Mouse (Mus musculus) intestine, embryonic 14.5 days (tissue): Measurements from ENCODE around the gene Nrtn. TPM values are rescaled to one million over a fixed set of nuclear protein-coding genes. Genes with fewer than 3 reads are reported as not detected.

ENCODE experiments used
- ATAC-seq: fragments of 200-750 bp; cut with Nextera tagmentation; replicated peaks from 2 replicates; pipeline ENCODE4 v1.8.0; 2017; ENCODE audit warnings: low read depth, moderate number of reproducible peaks, moderate TSS enrichment, moderate library complexity; ENCODE audit not compliant: low FRiP score, low TSS enrichment
- DNase-seq: peaks from one replicate; pipeline ENCODE4 v3.0.0-alpha.2; 2018; ENCODE audit warnings: low spot score
- H3K27ac ChIP-seq: fragments of 300-500 bp; sonication (generic); 2 replicates; pipeline ENCODE4 v1.5.1; 2014; ENCODE audit warnings: low read depth, mild to moderate bottlenecking, control low read depth
- H3K27me3 ChIP-seq: fragments of 300-500 bp; sonication (generic); replicated peaks from 2 replicates; pipeline ENCODE4 v1.6.1; 2014; ENCODE audit warnings: low read length, control low read depth; ENCODE audit not compliant: control insufficient read depth, insufficient read depth
- H3K36me3 ChIP-seq: fragments of 300-500 bp; sonication (generic); 2 replicates; pipeline ENCODE4 v1.6.1; 2014; ENCODE audit warnings: low read length, control low read depth; ENCODE audit not compliant: control insufficient read depth, insufficient read depth
- H3K4me1 ChIP-seq: fragments of 300-500 bp; sonication (generic); replicated peaks from 2 replicates; pipeline ENCODE4 v1.6.1; 2014; ENCODE audit warnings: low read length, control low read depth, mixed read lengths; ENCODE audit not compliant: control insufficient read depth, insufficient read depth
- H3K4me2 ChIP-seq: fragments of 300-500 bp; sonication (generic); 2 replicates; pipeline ENCODE4 v1.6.1; 2014; ENCODE audit warnings: low read length
- H3K4me3 ChIP-seq: fragments of 300-500 bp; sonication (generic); 2 replicates; pipeline ENCODE4 v1.5.1; 2014; ENCODE audit warnings: low read depth, low read length, control low read depth, mixed read lengths
- H3K9ac ChIP-seq: fragments of 300-500 bp; sonication (generic); 2 replicates; pipeline ENCODE4 v1.6.1; 2014; ENCODE audit warnings: mild to moderate bottlenecking, low read length
- H3K9me3 ChIP-seq: fragments of 300-500 bp; sonication (generic); 2 replicates; pipeline ENCODE4 v1.6.1; 2016; ENCODE audit warnings: low read length, control low read depth; ENCODE audit not compliant: control insufficient read depth
- WGBS: fragments of 180-500 bp; shearing (Covaris S2); extraction: QIAGEN DNeasy Blood & Tissue Kit; methylation state at CpG from one replicate; pipeline ENCODE4 v1.1.7; 2014; 5-methylcytosine and 5-hydroxymethylcytosine counted together
- polyA plus RNA-seq: library from polyadenylated mRNA; unstranded; fragments of >200 nt; fragmentation: Nextera tagmentation; extraction: Ambion mirVana; gene quantifications from 2 replicates; pipeline ENCODE4 v1.2.1, GENCODE M21; 2014

Nrtn gene
- polyA plus RNA-seq, 1 experiment from 2014 or later = 15.6 TPM

DNA sequence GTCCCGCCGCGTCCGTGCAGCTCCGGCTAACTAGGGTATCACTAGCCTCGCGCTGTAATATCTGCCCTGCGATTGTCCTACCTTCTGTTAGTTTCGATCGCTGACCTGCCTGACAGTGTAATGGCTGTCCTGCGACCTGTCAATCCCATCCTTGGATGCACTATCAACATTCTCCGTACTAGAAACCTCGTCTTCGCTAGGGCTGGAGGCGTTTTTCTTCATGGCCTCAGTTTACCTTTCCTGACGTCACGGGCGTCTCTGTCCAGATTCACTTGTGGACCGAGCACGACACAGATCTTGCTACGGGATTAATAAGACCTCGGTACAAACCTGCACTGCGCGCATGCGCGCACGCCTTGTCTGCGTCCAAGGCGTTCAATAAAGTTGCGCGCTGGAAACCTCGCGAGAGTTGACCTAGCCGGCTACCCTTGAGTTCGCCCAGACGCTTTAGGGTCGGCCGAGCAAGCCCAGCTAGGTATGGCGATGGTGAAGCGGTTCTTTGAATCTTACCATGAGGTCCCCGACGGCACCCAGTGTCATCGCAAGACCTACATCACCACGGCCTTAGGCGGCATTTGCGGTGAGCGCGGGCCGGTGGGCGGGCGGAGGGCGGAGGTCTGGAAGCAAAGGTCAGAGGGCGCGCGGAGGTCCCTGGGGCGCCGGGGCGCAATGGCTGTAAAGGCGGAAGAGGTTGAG, 39.8 kb downstream of the Nrtn start, which contains the start of the genes Ndufa11 and Vmac:
Gene Ndufa11 (plus strand): TSS at position 405 of the 696 bp plus-strand sequence.
Gene Vmac (minus strand): TSS at position 660 of the 696 bp plus-strand sequence.
- H3K4me1 ChIP-seq = peaks cover 19% of the 10 kb centered on the region
- ATAC-seq (peak; percentile 76), DNase-seq (peak; percentile 99)
- H3K4me2 ChIP-seq = peak within 1 kb of the TSS; percentile 90
- H3K4me3 ChIP-seq = peak within 1 kb of the TSS; percentile 71
- under 1% methylated on average over 59 of the region's 59 CpGs for WGBS
- H3K9ac ChIP-seq = peak within 1 kb of the TSS; percentile 95
- H3K9me3 ChIP-seq = no peaks in the 10 kb centered on the region
- peak within 1 kb of the TSS; percentile 80 for H3K27ac ChIP-seq
- no peaks in the 10 kb centered on the region for H3K27me3 ChIP-seq
- peaks cover 21% of the 10 kb centered on the region for H3K36me3 ChIP-seq

- DNase-seq (peak; percentile 99), ATAC-seq (peak; percentile 92)
- H3K4me1 ChIP-seq = peaks cover 17% of the 10 kb centered on the region
- peak overlapping the region; percentile 71 for H3K4me3 ChIP-seq
- peak overlapping the region; percentile 80 for H3K27ac ChIP-seq
- peak overlapping the region; percentile 95 for H3K9ac ChIP-seq
- H3K36me3 ChIP-seq = peaks cover 21% of the 10 kb centered on the region
- H3K27me3 ChIP-seq = no peaks in the 10 kb centered on the region
- WGBS = under 1% methylated on average over 45 of the region's 55 CpGs
- H3K4me2 ChIP-seq = peak overlapping the region; percentile 90
- no peaks in the 10 kb centered on the region for H3K9me3 ChIP-seq
These were observed 40.5 kb downstream of the Nrtn start for GRCm38 (mm10) chr17:56716655-56717362.

GRCm38 (mm10) chr17:56715914-56716654, 41.2 kb downstream of the Nrtn start:
- Histone ChIP-seq H3K4me2 (peak overlapping the region; percentile 90), H3K27me3 (no peaks in the 10 kb centered on the region), H3K4me1 (peaks cover 17% of the 10 kb centered on the region), H3K9ac (peak overlapping the region; percentile 71), H3K27ac (peak overlapping the region; percentile 34), H3K4me3 (peak overlapping the region; percentile 71), H3K36me3 (peaks cover 21% of the 10 kb centered on the region), H3K9me3 (no peaks in the 10 kb centered on the region)
- 25% methylated on average over 22 of the region's 22 CpGs for WGBS
- DNase-seq = no peak
- ATAC-seq = no peak

DNA sequence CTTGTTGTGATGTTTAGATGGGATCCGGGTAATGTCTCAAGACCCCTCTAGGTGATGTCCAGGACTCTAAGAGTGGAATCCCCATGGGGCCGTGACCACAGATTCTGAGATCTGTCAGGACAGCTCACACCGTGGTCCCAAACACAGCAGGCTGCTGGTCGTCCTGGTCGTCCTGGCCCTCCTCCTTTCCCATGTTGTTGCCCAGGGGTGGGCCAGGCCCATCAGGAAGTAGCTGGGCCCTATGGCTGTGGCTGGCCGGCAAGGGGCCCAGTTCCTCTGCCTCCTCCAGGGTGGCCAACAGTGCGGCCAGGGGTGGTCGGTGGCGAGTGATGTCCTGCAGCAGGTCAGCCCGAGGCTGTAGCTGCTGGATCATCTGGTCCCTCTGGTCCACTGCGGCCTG, 42.0 kb downstream of the Nrtn start:
- WGBS = 60% methylated on average over 11 of the region's 11 CpGs
- Histone ChIP-seq H3K9ac (no peak overlapping the region), H3K4me1 (peaks cover 17% of the 10 kb centered on the region), H3K27me3 (no peaks in the 10 kb centered on the region), H3K4me2 (no peak overlapping the region), H3K4me3 (no peak overlapping the region), H3K36me3 (peaks cover 23% of the 10 kb centered on the region), H3K9me3 (no peaks in the 10 kb centered on the region), H3K27ac (no peak overlapping the region)
- ATAC-seq (no peak), DNase-seq (no peak)

- Histone ChIP-seq H3K4me1 (no peaks in the 10 kb centered on the region), H3K27me3 (no peaks in the 10 kb centered on the region), H3K27ac (no peak overlapping the region), H3K4me3 (no peak overlapping the region), H3K36me3 (peaks cover 80% of the 10 kb centered on the region), H3K4me2 (no peak overlapping the region), H3K9ac (no peak overlapping the region), H3K9me3 (no peaks in the 10 kb centered on the region)
- 83% methylated on average over 3 of the region's 3 CpGs for WGBS
- ATAC-seq (no peak), DNase-seq (no peak)
These were observed 47.6 kb downstream of the Nrtn start for GRCm38 (mm10) chr17:56709708-56710107.

DNA sequence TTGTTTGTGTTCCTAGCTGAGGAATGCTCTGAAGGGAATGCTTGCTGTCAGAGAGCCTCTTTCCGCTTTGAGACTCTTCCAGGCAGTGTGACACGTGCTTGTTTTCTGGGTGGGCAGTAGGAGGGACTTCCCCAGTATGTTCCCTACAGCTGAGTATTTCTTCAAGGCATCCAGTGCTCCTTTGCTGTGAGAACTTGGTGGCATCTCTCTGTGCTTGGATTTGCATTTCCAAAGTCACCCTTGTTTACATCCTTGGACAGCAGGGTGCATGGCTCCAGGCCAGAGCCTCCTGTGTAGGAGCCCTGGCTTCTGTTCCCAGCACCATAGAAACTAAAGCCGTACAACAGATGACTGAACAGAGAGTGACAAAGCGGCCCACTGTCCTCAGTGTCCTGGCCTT, 48.6 kb downstream of the Nrtn start:
- DNase-seq = no peak
- peaks cover 88% of the 10 kb centered on the region for H3K36me3 ChIP-seq

GRCm38 (mm10) chr17:56706515-56706914, 50.8 kb downstream of the Nrtn start:
- ATAC-seq (no peak), DNase-seq (no peak)
- H3K4me1 ChIP-seq = no peaks in the 10 kb centered on the region
- no peaks in the 10 kb centered on the region for H3K27me3 ChIP-seq
- WGBS = 95% methylated on average over 1 of the region's 1 CpGs
- no peak overlapping the region for H3K4me3 ChIP-seq
- H3K36me3 ChIP-seq = peaks cover 96% of the 10 kb centered on the region
- no peak overlapping the region for H3K9ac ChIP-seq
- no peaks in the 10 kb centered on the region for H3K9me3 ChIP-seq
- H3K27ac ChIP-seq = no peak overlapping the region
- no peak overlapping the region for H3K4me2 ChIP-seq

More for the DNA sequence above, 48.6 kb downstream of the Nrtn start:
- no peak for ATAC-seq
- 78% methylated on average over 4 of the region's 4 CpGs for WGBS
- Histone ChIP-seq H3K9ac (no peak overlapping the region), H3K27me3 (no peaks in the 10 kb centered on the region), H3K9me3 (no peaks in the 10 kb centered on the region), H3K4me2 (no peak overlapping the region), H3K4me1 (no peaks in the 10 kb centered on the region), H3K27ac (no peak overlapping the region), H3K4me3 (no peak overlapping the region)

DNA sequence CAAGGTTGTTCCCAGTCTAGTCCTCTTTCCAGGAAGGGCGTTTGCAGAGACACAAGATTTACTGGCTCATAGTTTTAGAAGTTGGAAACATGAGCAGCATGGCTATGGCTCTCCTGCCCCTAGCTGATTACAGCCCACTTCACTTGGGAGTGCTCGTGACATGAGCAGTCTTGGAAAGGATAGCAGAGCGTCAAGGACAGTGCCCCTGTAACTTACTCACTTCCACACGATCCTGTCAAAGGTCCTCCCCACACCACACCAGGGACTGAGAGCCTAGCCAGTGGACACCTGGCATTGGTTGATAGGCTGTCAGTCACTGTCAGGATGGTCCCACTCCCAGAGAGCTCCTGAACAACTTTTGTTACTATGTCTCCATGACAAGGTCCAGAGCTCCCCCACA, 54.3 kb downstream of the Nrtn start:
- H3K36me3 ChIP-seq = peaks cover 96% of the 10 kb centered on the region
- H3K4me3 ChIP-seq = no peak overlapping the region
- no peak overlapping the region for H3K4me2 ChIP-seq
- WGBS = 76% methylated on average over 4 of the region's 4 CpGs
- ATAC-seq (no peak), DNase-seq (no peak)
- H3K4me1 ChIP-seq = no peaks in the 10 kb centered on the region
- no peak overlapping the region for H3K27ac ChIP-seq
- no peak overlapping the region for H3K9ac ChIP-seq
- no peaks in the 10 kb centered on the region for H3K9me3 ChIP-seq
- no peaks in the 10 kb centered on the region for H3K27me3 ChIP-seq
